Mouse (Mus musculus) lung, postnatal 25 days (tissue): ENCODE measurements around the gene Gabpb2.
"Not testable (repeated sequence)": the region's sequence is repeated elsewhere in the genome, so short reads cannot be mapped to it uniquely, and the experiment has no call there.

Experiments used
- DNase-seq: peaks from one replicate; pipeline ENCODE4 v3.0.0; 2022; ENCODE audit warnings: low spot score

Gene Gabpb2

DNA sequence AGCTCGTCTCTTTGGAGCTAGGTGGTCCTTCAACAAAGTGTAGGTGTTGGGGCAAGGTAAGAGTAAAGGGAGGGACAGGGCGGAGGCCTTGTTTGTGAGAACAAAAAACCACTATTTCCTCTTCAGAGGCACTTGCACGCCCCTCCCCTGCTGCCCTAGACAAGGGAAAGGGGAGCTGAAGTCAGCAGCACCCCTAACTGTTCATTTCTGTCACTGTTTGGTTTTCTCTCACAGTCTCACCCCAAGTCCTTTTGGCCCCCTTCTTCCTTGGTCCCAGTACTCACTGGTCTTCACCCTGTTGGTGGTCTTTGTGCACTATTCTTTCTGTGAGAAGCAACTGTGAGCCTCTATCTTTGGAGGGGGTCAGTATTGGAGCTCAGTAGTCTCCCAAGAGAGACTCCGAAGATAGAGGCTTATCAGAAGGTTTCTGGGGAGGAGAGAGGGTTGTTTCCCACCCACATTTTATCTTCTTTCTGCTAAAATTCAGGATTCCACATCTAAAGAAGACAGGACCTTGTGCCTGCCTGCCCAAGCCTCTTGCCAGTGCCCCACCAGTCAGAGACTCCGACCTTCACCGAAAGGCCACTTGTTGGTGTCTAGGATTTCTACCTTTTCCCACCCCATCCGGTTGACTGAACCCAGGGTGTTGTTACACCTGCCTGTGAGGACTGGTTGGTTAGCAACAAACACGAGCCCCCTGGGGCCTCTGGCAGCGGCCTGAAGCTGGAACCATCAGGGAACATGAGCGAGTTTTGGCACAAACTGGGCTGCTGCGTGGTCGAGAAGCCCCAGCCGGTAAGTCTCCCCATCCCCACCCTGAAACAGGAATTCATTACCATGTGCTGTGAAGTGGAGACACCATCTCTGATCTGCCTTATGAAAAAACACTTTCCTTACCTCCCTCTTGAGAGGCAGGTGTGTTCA is 13.8 kb upstream of the Gabpb2 start, which contains the start of gene Mllt11:
Gene Mllt11, minus strand, starts transcription at position 874 of the 924 bp plus-strand sequence.
- peak; percentile 65 for DNase-seq

DNA sequence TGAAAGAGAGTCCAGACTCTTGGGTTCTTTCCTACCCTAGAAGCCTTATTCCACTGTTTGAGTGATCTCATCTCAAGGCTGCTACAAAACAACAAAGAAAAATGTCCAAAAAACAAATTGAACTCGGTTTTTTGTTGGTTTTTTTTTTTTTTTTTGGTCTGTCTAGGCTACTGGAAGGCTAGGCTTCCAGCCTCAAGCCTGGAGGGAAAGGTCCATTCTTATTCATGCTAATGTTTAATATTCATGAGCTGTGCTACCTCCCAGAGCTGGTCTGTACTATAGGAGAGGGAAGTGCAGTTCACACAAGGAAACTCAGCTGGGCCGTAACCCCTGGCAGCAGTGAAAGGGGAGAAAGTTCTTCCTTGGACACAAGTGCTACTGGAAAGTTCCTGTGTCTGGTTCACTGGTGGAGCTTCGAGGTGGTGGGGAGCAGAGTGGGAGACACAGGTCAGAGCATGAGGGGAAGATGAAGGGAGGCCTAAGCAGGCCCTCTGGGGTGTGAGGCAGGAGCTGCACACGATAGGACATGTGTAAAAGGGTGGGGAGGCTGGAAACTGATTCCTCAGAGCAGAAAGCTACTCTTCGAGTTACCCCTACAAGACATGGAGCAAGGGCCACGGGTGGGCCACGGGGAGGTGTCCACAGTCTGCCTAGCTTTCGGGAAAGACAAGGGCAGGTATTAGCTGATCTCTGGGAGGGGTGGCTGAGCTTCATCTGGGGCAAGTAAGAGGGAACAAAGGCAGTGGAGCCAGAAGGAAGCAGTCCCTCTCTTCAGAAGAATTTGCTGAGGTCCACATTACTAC is 13.0 kb upstream of the Gabpb2 start:
- DNase-seq = peak; percentile 44

GRCm38 (mm10) chr3:95229781-95230494 is 12.2 kb upstream of the Gabpb2 start:
- DNase-seq = peak; percentile 63

GRCm38 (mm10) chr3:95228894-95229780 is 11.4 kb upstream of the Gabpb2 start:
- DNase-seq = peak; percentile 70

DNA sequence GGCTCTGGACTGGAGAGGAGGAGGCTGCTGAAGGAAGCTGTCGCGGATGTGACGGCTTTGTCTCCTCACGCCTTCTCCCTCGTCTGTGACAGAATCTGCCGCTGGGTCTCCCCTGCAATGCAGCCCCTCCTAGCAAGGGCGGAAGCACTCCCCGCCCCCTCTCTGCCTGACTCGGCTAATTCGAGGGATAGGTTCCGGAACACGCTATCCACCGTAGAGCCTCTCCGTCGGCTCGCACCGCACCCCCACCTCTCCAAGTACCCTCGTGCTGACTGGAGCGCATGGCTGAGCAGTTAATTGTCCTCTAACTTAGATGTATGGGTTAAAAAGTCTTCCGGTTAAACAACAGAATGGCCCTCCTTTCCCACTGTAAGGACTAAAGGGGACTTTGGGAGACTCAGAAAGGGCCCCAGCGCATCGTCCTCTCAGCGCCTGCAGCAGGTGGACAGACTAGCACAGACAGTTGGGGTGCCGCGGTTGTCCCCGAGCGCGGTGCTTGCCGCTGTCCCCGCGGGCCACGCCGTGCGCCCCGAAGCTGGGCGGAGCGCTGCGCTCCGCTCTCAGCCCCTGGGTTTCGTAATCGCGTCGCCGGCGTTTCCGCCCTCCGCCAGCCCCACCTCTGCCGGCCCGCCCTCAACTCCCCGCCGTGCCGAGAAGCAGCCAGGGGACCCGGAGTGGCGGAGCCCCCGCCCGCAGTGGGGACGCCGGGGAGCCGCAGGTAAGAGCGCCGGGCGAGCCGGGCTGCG is 10.6 kb upstream of the Gabpb2 start, which contains the start of gene Cdc42se1:
Gene Cdc42se1, plus strand, starts transcription at position 585 of the 746 bp plus-strand sequence.
- peak; percentile 92 for DNase-seq

- DNase-seq = no peak
These were observed 9.5 kb upstream of the Gabpb2 start for GRCm38 (mm10) chr3:95227214-95227613.

DNA sequence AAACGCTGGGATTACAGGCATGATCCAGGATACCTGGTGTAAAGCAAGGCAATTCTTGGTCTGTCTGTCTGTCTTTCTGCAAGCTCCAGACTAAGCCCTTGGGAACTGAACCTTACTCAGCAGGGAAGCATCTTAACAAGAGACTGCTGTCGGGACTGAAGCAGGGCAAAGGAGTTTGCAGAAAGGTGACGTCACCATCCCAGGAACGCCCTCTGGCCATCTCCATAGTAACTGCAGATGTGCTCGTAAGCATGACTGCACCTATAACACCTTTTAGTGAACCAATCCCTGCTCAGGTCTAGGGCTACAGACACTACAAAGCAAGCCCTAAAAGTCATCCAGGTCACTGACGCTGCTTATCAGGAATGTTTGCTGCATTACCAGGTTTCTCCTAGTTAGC is 6.6 kb upstream of the Gabpb2 start:
- DNase-seq = no peak

DNA sequence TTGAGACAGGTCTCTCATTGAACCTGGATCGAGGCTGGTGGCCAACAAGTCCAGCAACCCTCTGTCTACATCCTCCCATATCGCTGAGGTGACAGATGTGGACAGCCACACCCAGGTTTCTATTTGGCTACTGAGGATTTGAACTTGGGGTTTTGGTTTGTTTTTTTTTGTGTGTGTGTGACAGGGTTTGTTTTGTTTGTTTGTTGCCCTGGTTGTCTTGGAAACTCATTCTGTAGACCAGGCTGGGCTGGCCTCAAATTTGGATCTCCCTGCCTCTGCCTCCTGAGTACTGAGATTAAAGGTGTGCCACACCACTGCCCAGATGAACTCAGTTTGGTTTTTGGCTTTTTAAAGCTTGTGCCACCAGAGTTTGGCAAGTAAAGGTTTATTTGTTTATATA is 5.3 kb upstream of the Gabpb2 start:
- DNase-seq = no peak

DNA sequence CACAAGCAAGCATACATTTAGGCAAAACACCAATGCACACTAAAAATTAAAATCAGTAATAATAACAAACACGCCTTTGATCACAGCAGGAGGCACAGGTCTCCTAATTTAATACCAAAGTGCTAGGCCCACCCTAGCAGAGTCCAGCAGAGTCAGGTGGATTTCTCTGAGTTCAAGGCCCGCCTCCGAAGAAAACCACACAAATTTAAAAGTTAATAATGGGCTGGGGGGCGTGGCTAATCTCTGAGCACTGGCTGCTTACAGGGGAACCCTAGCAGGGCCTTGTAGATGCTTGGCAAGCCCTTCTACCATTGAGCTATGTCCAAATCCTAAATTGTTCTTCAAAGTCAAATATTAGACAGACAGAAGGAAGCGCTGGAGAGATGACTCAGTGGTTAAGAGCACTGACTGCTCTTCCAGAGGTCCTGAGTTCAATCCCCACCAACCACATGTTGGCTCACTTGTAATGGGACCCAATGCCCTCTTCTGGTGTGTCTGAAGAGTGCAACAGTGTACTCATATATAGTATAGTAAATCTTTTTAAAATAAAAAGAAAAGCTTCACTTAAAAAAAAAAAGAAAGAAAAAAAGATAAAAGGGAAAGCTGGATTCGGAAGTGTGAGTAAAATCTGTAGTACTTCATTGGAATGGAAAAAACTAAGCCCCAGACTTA is 886 bp upstream of the Gabpb2 start:
- DNase-seq = no peak

DNA sequence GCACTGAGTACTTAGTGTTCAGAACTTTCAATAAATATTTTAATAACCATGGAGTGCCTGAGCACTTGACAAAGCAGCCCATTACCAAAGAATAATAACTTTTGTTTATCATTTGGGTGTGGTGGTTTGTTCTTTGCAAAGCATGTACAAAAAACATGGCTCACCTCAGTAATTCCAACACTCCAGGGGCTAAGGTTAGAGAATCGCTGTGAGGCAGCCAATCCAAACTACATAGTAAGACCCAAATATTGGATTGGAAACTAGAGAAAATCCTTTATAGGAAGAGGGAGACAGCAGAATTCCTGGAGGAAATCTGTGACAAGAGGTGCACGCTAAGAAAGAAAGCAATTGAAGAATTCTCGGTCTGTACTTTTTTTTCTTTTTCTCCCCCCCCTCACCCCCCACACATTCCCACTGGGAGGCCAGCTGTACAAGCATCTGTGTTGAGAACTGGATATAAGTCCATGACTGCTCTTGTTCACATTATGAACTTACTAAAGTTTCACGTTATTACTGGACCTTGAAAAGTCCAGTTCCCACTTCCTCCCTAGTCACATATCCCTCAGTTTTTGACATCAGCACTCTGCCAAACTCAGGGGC is 961 bp downstream of the Gabpb2 start:
- DNase-seq = no peak

- DNase-seq = no peak
These were observed 4.1 kb downstream of the Gabpb2 start for GRCm38 (mm10) chr3:95213609-95213975.

DNA sequence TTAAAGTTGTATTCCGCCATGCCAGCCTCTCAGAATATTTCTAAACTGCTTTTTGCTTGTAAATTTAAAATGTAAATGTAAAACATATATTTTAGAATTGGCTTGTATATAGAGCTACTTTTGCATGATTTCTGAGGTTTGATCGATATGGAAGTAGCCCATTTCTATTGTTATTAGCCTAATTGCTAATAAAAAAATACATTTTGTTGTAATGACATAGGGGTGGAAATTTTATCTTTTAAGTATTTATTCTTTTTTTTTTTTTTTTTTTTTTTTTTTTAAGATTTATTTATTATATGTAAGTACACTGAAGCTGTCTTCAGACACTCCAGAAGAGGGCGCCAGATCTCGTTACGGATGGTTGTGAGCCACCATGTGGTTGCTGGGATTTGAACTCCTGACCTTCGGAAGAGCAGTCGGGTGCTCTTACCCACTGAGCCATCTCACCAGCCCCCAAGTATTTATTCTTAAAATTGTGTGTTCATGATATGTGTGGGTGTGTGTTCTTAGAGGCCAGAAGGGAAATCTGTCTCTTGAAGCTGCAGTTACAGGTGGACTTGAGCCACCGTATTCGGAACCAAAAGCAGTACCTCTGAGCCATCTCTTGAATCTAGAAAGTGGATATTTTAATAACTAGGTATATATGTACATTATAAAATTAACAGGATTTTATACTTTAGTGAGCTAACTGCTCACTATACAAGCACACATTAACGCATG is 4.7 kb downstream of the Gabpb2 start:
- not testable (repeated sequence) for DNase-seq

DNA sequence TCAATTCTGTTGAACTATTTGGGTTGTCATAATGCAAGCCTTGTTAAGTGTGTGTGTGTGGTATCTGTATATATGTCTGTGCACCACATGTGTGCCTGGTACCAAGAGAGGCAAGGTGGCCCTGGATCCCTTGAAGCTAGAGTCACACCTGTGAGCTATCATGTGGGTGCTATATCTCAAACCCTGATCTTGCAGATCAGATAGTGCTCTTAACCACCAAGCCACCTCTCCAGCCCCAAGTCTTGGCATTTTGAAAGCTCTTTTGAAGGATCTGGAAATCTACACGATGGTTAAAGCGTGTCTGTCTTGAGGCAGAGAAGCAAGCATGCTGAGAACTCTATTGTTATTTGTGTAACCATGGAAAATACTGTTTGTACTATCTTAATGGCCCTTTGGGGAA is 7.1 kb downstream of the Gabpb2 start:
- no peak for DNase-seq

GRCm38 (mm10) chr3:95208286-95208685 is 9.4 kb downstream of the Gabpb2 start:
- DNase-seq = no peak

DNA sequence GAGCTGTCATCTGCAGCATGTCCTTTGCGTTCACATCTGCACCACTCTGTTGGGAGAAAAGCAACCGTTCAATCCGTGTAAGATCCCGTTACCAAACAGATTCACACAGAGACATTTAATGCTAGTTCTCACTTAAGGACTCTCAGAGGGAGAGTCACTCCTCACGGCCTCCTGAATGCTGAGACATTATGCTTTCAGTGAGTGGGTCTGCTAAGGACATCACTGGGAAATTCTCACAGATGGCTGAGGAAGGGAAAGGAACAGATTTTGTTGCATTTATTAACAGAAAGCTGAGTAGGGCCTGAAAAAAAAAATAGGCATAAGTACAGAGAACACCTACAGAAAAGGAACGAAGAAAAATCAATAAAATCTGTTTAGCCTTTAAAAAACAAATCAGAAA is 13.8 kb downstream of the Gabpb2 start:
- no peak for DNase-seq

DNA sequence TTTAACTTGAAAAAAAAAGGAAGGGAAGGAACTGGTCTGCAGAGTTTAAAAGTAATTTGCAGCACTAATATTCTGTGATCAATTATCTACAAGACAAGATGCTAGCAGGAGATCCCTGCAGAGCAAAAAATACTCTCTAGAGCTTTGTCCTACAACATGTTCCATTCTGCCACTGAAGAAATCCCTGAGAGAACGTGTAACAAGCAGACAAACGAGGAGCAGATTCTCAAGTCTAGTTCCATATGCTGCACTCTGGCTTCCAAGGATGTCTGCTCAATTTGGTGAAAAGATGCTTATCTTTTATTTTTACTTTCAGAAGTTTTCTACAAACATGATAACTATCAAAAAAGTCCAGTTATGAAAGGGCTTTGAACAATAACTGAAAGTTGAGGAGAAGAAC is 17.2 kb downstream of the Gabpb2 start:
- DNase-seq = no peak

DNA sequence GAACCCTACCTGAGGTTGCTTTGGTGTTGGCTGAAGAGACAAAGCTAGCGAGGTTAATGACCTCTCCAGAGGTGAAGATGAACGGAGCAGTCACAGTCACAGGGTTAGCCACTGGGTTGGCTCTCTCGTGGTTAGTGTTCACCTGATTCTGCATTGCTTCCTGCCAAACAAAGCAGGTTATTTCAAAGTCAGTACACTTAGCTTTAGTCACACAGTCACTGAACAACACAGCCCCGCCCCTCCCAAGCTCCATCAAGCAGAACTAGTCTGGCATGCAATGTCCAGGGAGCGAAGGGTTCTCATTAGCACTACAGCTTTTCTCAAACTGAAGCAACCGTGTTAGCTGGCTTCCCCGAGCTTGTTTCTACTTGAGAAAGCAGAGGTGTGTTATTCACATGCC is 17.6 kb downstream of the Gabpb2 start:
- no peak for DNase-seq

DNA sequence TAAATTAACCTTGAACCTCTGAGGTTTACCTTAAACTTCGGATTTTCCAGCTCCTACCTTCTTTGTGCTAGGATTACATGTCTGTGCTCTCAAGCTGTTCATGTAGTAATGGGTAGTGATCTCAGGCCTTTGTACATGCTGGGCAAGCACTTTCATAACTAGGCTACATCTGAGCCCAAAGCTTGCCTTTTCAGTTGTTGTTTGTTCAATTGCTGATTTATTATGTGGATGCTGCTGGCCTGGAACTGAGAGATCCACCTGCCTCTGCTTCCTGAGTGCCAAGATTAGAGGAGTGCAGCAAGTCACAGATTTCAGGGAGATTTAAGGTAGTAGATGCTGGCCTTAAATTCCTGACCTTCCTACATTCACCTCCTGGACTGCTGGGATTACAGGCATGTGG is 18.6 kb downstream of the Gabpb2 start:
- no peak for DNase-seq

- no peak for DNase-seq
These were observed 21.9 kb downstream of the Gabpb2 start for GRCm38 (mm10) chr3:95195772-95196171.
